Mouse (Mus musculus) G1E (cell line): ENCODE measurements around the gene Mep1a.

Experiments used
- CTCF ChIP-seq: IDR thresholded peaks from 2 replicates; pipeline ENCODE4 v1.5.1; 2012; ENCODE audit warnings: low read depth, low read length, inconsistent platforms, mixed read lengths
- GATA1 ChIP-seq: IDR thresholded peaks from 2 replicates; pipeline ENCODE4 v1.6.1; 2012; ENCODE audit warnings: borderline replicate concordance, low read length, inconsistent platforms, mixed read lengths
- POLR2AphosphoS5 ChIP-seq: IDR thresholded peaks from 2 replicates; pipeline ENCODE4 v1.6.1; 2012; ENCODE audit warnings: low read depth, low read length, inconsistent platforms; ENCODE audit not compliant: insufficient replicate concordance
- TAL1 ChIP-seq: conservative IDR thresholded peaks from 2 replicates; pipeline ENCODE4 v1.6.1; 2012; ENCODE audit warnings: low read depth, low read length, inconsistent platforms, mixed read lengths

DNA sequence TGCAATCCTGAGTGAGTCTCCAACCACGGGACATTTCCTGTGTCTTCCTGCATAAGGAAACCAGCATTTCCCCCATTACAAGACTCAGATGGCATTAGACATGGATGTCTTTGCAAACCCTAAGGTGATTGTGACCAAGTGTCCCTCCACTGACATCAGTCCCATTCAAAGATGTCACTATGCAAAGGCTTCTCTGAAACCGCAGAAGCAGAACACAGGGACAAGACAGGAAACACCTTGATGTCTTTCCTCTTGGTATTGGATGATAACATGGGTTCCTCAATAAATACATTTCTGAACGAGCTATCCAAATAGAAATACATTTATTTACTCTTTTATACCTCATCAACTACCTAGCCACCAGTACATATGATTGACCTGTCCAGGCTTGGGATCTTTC is 1.4 kb downstream of the Mep1a start:
- TF ChIP-seq CTCF (no peak), POLR2AphosphoS5 (no peak), GATA1 (no peak), TAL1 (no peak)
